ENCODE assay signal across 15 mouse cellular contexts in the genomic region with DNA sequence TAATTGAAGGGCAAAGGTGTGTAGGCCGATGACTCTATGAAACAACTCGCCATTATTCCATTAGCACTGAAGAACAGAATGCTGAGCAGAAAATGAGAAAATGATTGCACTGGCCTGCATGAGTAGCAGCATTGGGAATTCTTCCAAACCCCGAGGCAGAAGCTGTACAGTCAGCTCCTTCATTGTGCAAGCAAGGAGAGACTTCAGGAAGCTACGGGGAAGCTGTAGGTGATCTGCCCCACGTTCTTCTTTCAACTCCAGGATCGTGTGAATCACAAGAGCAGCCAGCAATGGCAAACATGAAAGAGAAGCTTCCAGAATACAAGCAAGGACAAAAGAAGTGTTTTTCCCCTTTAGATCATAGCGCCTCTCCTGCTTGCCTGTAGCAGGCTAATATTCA.
A peak's percentile ranks its signal among the peaks of the same experiment; 100 is the strongest.
DNase-seq lines count a peak whose midpoint lies in the region.
"Had no signal": no experiment of that assay in that cellular context is flagged by ENCODE, and none has a peak within 500 bp of the region (broad histone marks: within the 10 kb centered on the region; RNA-seq: fewer than 3 reads in every experiment).

No protein-coding gene starts in this region.

- intact Hi-C loops in left cerebral cortex, postnatal 4 days (cut with DNase I), result no loop called here

- DNase-seq in cerebellum, postnatal 10 days, result peak; percentile 60 to 64
- no peak for DNase-seq in cerebellum, adult 9-10 months
- DNase-seq in left cerebral cortex, postnatal 4 days, result peak; percentile 21
- no peak for DNase-seq in left cerebral cortex, adult 18-20 months (ENCODE audit: low spot score in 2 of 2)
- DNase-seq in brain, adult 2 months (ENCODE audit: low read depth, low spot score), result peak; percentile 75
- no peak for DNase-seq in thymus, postnatal 4 days
- DNase-seq in kidney, postnatal 36 days, result no peak
- DNase-seq: adrenal gland, postnatal 10 days; cerebellum, adult 11 months; gastrocnemius, postnatal 25 days; heart, adult 2 months; heart, postnatal 14 days; kidney, adult 18-20 months; liver, postnatal 0 days; right cerebral cortex, postnatal 25 days had no signal

Comparison
In these comparisons a context has a peak if more than half of its experiments do, and no peak if none do; other contexts are left out.
1. DNase-seq: peak in cerebellum, postnatal 10 days (2 of 2), left cerebral cortex, postnatal 4 days (single experiment) and brain, adult 2 months (single experiment); none in cerebellum, adult 9-10 months (single experiment), left cerebral cortex, adult 18-20 months (0 of 2), thymus, postnatal 4 days (single experiment) and kidney, postnatal 36 days (0 of 2).